Mouse (Mus musculus) frontal cortex, postnatal 10 days (tissue): ENCODE data around the gene Mcm7.
"Not testable (repeated sequence)": the region's sequence is repeated elsewhere in the genome, so short reads cannot be mapped to it uniquely, and the experiment has no call there.

ENCODE experiments used
- DNase-seq, 2 experiments: peaks; one replicate each; pipeline ENCODE4 v3.0.0; 2022; ENCODE audit warnings: low spot score in 2 of 2, mixed read lengths in 1 of 2

Mcm7 gene

DNA sequence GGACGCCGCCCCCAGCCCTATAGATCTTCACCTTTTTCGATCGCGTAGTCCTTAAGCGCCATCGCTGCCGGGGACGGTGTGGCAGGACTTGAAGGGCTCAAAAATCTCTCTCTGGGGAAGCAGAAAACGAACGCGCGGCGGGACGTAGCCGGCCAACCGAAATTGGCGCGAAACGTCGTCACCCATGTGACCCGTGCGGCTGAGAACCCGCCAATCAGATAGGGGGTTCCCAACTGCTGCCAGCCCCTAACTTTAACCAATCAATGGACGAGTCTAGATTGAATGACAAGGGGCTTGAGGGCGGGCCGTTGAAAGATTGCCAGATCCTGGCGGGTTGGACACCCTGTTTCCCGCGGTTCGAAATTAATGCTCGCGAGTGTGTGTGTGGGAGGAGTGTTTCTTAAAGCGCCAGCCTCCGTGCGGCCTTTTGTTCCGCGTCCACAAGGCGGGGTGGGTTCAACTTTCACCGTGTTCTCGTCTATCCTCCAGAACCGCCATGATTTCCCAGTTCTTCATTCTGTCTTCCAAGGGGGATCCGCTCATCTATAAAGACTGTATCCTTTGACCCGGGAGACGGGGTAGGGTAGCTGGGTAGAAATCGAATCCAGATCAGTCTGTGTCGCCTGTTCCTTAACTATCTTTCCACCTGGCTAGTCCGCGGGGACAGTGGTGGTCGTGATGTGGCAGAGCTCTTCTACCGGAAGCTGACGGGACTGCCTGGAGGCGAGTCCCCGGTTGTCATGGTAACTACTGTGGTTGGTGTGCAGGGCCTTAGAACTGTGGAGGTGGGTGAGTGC is at the start of gene Mcm7, which contains the start of gene Ap4m1:
Mcm7 (minus strand) TSS at position 728 of the 797 bp plus-strand sequence.
Ap4m1 (plus strand) TSS at position 308 of the 797 bp plus-strand sequence.
- peak; percentile 97 for DNase-seq

DNA sequence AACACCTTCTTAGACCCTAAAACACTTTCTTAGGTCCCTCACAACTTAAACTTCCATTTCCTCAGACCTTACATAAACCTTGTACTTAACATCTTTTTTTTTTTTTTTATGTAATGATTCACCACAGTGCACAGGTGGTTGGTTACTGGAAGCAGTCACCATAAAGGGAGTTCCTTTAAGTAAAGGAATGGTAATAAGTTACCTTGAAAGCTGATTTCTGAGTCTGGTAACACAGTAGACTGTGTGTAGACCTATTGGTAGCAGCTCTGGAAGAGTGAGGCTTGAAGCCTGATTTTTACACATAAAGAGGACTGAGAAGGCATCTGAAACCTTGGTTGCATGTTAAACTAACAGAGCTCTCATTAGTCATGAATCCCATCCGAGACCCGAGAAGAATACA is 47.6 kb upstream of the Mcm7 start:
- DNase-seq: no peak

DNA sequence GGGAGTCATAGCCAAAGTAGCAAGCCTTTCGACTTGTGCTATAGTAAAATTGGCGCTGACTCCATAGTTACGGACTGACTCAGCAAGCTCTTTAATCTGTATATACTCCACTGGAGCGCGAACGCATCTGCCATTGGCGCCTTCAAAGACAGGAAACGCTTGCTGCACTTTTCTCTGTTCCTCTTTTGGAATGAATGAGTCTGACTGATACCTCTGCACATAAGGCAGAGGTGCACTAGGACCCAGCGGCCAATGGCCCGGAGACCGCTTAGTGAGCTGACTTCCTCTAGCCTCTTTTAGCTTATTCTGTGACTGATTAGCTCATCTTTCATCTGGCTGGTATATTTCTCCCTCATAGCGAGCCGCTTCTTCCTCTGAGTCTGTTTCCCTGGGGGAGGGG is 44.4 kb upstream of the Mcm7 start:
- DNase-seq: not testable (repeated sequence)

DNA sequence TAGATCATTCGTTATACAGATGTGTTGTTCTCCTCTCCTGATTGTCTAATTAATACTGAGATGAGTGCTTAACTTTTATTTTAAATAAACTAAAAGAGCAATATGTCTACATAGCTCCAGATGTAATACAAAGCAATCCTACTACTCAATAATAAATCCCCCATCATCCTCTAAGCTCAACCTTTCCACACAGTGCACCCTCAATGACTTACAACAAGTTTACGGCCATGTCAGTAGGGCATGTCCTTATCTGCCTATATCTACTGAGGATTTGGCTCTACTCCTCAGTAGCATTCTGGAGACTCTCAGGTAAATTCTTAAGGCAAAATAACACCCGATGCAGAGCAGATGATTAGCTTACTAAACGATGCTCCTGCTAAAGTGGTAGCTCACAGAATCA is 35.7 kb upstream of the Mcm7 start:
- DNase-seq: no peak

DNA sequence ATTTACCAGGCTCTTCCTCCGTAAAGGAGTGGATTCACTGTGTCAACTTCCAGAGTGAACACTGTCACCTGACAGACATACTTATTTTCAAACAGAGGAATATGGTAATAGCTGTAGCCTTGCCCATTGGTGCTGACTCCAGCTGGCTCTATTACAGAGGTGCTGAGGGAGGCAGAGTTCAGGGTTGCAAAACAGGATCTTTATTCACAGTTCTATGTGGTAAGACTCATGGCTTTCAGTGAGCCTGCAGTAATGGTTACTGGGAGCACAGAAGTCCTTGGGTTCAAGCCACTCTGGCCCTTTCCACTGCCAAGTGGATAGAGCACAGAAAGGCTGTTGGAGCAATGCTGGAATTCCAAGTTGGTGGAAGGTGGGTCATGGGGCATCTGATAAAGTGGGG is 35.0 kb upstream of the Mcm7 start:
- no peak for DNase-seq

DNA sequence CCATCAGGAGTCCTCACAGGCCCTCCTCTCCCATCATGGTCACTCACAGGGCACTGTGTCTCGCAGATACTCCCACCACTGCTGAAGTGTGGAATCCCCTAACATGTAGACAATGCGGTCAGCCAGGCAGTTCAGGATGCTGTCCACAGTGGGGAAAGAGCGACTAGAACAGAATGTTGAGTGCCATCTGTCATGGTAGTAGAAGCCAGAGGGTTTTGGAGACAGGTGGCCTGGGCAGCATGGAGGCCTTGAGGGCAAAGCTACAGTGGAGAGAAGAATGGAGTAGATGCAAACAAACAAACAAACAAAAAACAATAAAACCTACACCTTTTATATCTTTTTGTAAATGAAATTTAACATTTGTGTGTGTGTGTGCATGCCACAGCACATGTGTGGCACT is 29.9 kb upstream of the Mcm7 start:
- DNase-seq: no peak

DNA sequence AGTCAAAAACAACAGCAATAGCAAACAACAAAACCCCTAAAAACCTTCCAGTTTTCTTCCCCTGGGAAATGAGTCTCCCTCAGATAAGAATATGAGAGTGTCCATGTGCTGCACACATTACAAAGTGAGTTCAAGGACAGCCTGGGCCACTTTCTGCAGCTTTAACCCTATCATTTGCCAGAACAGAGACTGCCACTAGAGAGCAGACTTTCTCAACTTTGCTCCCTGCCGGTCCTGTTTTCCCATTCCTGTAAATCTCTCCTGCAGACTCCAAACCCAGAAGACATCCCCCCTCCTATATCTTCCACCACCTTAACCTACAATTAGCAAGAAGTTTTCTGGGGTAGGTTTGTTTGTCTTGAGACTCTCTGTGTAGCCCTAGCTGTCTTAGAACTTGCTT is 27.4 kb upstream of the Mcm7 start:
- DNase-seq: no peak

DNA sequence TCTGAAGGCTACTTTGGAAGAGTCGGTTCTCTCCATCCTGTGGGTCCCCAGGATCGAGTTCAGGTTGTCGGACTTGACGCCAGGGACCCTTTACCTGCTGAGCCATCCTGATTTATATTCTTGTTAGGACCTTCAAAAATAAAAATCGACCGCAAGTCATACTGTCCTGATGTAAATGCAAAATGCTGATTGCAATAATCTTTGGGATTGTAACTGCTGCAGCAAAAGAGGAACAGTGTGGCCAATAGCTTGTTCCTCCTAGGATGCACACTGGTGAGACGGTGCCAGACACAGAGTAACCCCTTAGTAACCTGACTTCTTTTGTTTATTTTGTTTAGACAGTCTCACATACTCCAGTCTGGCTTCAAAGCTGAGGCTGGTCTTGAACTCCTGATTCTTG is 23.2 kb upstream of the Mcm7 start:
- no peak for DNase-seq

DNA sequence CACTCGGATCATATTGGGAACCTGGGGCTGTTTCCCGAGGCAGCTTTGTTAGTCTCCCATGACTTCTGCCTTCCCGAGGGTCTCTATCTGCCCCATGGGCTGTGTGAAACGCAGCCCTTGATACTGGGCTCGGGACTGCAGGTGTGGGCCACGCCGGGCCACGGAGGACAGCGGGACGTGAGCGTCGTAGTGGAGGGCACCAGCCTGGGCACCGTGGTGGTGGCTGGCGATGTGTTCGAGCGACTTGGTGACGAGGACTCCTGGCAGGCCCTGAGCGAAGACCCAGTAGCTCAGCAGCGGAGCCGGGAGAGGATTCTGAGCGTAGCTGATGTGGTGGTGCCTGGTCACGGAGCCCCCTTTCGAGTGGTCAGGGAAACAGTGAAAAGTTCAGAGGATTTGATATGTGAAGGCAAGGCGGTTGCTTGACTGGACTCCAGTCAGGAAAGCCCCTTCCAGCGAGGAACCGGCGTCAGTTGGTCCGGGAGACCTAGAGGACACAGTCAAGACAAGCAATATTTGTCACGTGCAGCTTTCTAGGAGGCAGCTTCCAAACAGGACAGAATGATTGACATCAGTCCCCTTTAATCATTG is 22.6 kb upstream of the Mcm7 start:
- DNase-seq: no peak

DNA sequence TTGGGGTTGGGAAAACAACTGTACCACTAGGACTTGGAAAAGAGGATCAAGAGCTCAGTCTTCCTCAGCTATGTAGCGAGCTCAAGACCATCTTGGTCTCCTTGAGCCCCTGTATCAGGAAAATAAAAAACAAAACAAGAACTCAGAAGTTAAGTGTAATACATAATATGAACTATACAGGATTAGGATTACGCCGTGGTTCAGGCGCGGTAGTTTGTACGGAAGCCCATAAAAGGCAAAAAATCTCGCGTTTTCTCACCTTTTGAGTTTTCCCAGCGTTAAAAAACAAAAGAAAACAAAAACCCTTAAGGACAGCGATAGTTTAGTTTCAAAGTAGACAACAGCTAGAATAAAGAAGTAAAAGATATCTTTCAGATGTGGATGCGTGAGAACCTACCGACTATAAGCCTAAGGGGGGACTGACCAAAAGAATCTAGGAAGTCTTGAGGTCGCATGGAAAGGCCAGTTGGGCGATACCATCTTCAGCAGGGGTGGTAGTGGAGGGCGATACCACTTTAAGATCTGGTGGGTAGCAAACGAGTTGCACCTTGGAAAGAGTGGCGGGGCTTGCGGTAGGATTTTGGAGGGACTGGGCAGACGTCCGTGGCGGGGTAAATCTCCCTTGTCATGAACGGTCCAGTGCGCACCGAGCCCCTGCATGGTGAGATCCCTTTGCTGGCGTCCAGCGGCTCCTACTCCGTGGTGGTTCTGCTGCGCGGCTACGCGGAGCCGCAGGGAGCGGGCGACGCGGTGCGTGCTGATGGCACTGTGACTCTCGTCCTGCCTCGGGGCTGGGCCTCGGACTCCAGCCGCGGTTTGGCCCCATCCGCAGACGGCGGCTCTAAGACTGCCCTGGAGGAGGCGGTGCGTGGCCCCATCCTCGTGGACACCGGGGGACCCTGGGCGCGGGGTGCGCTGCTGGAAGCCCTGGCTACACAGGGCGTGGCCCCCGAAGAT is 21.8 kb upstream of the Mcm7 start, which contains the start of gene Mblac1:
Mblac1 (plus strand) TSS at position 544 of the 957 bp plus-strand sequence.
- DNase-seq: peak; percentile 61 to 73

DNA sequence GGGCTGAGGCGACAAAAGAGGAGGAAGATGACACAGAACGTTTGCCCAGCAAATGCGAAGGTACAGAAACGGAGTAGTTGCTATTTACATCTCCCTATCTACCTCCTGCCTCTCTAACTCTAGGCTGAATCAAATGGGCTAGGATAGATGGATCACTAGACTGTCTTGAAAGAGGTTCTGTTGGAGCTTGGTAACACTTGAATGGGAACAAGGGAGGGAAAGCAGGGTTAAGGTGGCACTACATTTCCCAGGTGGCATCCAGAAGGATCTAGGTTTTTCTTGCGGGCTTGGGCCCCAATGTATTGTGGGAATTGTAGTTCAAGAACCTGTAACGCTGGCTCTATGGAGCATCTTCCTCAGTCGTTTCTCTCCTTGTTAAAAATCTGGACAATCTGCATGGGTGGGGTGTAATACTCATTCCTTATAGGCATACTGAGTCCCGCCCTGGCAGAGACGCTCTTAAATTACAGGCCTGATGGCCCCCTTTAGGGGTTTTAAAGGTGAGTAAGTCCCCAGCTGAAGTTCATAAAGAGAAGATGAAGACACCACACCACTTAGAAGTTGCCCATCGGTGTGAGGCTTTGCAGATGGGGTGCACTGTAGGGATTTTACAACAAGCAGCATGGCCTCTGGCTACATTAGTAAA is 15.6 kb upstream of the Mcm7 start:
- peak; percentile 61 to 70 for DNase-seq

DNA sequence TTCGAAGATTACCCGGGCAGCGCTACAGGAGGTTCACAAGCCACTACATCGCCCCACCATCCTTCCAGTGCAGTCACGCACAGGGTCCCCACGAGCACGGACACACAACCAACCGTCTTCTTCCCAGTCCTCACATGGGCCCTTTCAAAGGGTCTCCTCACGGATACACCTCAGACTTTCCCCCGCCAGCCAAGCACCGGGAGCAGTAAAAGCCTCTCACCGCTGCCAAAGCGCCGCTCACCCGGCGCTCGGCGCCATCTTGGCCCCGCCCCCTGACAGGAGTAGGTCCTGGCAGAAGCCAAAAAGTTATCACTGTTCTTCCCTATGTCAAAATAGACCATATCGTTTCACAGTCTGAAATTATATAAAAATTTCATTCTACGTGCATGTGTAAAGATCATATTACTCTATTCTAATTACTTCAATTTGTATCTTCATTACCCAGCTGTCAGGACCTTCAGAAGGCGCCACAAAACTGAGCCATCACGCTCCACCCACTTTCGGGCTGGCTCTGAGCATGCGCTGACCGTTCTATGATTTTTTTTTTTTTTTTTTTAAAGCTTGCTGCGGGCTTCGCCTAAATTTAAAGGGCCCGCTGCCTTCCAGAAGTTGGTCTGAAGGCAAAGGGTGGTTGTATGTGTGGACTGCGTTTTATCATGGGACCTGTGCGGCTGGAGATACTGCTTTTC is 14.9 kb upstream of the Mcm7 start, which contains the start of the genes Taf6 and Cnpy4:
Taf6 (minus strand) TSS at position 502 of the 689 bp plus-strand sequence.
Cnpy4 (plus strand) TSS at position 536 of the 689 bp plus-strand sequence.
- peak; percentile 75 to 81 for DNase-seq

DNA sequence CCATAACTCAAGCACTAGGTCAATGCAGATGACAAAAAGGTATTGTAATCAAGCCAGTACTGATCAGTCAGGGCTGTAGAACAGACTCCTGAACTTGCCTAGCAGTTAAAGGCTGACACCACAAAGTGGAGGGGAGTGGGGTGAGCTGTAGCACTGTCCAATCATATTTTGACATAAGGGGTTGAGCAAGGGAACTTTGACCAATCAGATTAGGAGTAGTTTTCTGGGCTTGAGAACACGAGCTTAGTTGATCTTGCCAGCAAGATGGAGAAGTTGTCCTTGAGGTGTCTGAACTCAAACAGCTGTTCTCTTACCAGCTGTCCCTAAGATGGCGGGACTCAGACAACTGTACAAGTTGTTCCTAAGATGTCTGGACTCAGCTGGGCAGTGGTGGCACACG is 995 bp upstream of the Mcm7 start:
- no peak for DNase-seq

DNA sequence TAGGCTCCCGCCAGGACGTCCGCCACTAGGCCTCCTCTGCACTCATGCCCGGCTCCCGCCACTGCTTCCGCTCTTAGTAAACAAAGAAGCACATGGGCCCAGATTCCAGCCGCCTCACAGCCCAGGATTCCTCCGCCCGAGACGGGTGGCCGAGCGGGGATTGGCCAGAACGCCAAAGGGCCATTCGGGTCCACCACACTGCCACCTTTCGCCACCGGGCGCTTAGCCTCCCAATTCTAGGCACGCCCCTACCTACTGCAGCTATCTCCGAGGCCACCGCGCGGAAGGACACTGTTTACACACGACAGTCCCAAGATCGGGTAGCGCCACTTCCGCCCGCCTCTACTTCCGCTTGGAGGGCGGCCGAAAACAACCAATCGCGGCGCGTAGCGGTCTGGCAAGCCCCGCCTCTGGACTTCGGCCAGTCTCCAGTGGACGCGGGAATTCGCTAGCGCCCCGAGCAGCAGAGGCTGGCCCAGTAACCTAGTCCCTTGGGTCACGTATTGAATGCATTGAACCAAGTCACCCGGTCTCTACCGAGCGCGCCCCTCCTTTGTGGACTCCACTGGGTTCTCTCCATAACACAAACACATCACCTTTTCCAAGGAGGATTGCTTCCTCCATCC is 1.2 kb downstream of the Mcm7 start:
- DNase-seq: peak; percentile 89 to 93

DNA sequence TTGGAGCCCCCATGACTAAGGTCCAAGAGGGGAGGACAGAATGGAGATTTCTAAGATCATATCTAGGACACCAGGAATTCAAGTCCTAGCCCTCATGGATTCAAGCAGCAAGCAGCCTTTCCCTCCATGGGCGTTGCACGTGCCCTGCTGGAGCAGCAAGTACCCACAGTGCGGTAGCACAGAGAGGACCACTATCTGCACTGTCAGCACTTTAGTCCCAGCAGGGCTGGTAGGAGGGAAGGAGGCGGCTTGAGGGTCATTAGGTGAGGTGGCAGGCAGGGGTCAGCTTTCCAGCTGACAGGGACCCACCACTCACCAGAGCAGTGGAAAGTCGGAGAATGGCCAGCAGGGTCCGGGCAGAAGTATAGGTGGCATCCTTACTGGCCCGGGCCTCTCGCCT is 6.6 kb downstream of the Mcm7 start:
- no peak for DNase-seq

DNA sequence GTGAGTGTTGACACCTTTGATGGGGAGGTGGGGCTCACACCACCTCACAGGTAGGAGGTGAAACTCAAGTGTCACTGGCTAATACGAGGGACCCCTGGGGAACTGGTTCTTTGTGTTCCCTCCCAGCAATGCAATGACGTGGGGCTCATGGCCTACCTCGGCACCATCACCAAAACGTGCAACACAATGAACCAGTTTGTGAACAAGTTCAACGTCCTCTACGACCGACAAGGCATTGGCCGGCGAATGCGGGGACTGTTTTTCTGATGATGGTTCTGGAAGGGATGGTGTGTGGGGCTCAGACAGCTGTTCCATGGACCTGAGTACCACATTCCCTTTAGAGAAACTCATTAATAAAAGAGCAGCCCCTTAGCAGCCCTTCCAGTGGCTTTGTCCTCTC is 8.6 kb downstream of the Mcm7 start:
- DNase-seq: no peak

DNA sequence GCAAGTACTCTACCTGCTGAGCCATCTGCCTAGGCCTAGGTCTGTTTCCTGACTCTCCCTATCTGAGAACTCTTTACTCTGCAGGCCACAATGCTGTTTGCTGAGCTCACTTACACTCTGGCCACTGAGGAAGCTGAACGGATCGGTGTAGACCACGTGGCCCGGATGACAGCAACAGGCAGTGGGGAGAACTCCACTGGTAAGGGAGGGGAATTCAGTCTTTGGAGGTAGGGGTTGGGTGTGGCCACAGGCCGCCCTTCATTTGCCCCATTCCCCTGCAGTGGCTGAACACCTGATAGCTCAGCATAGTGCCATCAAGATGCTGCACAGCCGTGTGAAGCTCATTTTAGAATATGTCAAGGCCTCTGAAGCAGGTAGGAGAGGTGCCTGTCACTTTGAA is 9.2 kb downstream of the Mcm7 start:
- DNase-seq: no peak

DNA sequence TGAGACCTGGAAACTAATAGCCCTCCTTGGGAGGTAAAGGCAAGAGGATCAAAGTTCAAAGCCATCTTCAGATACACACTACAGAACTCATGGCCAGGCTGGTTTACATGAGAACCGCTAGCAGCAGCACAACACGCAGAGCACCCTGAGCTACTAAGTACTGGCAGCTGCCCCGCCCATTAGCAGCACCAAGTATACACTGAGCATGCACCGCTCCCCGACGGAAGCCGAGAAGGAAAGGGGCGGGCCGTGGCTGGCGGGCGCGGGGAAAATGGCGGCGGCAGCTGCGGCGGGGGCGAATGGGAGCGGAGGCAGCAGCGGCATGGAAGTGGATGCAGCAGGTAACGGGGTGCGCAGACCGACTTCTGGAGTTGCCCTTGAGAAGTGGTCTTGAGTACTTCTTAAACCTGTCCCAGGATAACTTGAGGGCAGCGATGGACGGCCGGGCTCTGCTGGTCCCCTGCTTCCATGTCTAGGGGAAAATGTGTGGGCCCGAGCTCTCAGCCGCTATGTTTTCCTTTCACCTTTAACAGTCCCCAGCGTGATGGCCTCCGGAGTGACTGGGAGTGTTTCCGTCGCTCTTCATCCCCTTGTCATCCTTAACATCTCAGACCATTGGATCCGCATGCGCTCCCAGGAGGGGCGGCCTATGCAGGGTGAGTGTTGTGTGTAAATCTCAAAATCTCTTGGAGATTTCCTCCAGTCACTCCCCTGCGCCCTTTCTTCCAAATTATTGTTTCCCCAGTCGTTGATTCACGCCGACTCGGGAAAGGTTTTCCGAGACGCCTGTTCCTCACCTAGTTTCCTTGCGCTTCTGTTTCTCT is 11.2 kb downstream of the Mcm7 start, which contains the start of gene Cops6:
Cops6 (plus strand) TSS at position 230 of the 824 bp plus-strand sequence.
- peak; percentile 90 to 93 for DNase-seq

DNA sequence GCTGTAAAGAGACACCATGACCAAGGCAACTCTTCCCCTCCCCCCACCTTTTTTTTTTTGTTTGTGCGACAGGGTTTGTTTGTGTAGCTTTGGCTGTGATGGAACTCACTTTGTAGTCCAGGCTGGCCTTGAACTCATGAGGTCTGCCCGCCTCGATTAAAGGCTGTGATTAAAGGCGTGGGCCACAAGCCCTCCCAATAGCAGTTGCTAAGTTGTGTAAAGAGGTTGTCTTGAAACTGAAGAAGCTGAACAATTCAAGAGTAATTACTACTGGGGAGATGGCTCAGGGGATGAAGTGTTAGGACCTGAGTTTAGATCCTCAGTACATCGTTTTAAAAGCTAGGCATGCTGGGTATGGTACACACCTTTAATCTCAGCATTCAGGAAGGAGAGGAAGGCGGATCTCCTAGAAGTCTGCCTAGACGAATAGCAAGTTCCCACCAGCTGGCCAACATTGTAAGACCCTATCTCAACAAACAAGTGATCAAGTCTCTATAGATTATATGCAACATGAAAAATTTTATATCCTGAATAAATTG is 11.9 kb downstream of the Mcm7 start:
- DNase-seq: no peak
